Mouse (Mus musculus): ENCODE measurements around the gene Itga3. TPM values are rescaled to one million over a fixed set of nuclear protein-coding genes. Genes with fewer than 3 reads are reported as not detected.

The Itga3 gene
- total and polyA plus RNA-seq, 3 experiments, result 5.8 to 53.0 (median 9.0) TPM

DNA sequence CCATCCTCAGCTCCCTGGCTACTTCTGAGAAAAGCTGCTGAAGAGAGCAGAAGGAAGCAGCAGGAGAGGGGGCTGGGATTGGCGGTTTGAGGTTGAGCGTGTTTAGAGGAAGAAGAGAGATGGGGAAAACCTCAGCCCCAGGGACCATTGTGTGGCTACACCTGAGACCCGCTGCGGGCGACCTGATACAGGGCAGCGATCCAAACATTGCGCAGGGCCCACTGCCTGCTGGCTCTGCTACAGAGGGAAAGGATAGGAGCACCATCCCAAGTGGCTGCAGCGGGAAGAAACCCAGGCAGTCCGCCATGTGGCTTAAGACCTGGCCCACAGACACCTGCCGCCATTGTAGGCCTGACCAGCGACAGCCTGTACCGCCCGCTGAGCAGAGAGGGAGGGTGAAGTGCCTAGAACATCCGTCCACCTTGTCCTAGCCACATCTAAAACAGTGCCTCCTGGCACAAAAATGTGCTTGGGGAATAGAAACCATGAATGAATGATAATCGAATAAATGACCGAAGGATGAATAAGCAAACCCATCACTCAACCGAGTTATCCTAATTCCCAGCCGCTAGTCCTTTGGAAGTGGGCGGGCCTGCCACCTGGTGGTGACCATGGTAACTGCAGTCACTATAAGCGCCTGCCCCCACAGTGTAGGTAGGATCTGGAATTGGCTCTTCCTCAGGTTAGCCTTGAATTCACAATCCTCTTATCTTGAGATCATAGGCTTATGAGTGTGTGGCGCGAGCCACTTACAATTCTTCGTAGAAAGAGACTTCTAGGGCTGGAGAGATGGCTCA is 30.0 kb upstream of the Itga3 start:
- dilution Hi-C loops (cut with MboI; ENCODE audit: extremely low pct_ligation_motif_present, extremely low pct_unique_long_range_greater_than_20kb, low sequenced_read_pairs) (no loop called here), in situ Hi-C loops (cut with MboI; ENCODE audit: low pct_ligation_motif_present, low pct_unique_long_range_greater_than_20kb, low sequenced_read_pairs) (loop anchor here (5.0 kb wide), 2 partner anchors 34 to 64 kb away; partner anchors contain the start of gene Pdk2)
- Histone ChIP-seq H3K4me2 (ENCODE audit: insufficient read depth, low read depth, poor library complexity, severe bottlenecking) (peak overlapping the region; percentile 42), H3K79me2 (replicated peaks; ENCODE audit: control insufficient read depth, extremely low read depth, insufficient read depth, poor library complexity, severe bottlenecking) (no peaks in the 10 kb centered on the region), H3K27me3 (replicated peaks) (peaks cover 5% of the 10 kb centered on the region), H3K9me3 (replicated peaks; ENCODE audit: low read length) (peaks cover 8% of the 10 kb centered on the region), H3K4me1 (ENCODE audit: control insufficient read depth in 1 of 2, insufficient read depth in 2 of 2) (peaks cover 32 to 78% of the 10 kb centered on the region in 2 experiments), H3K36me3 (replicated peaks in 1 of 2; ENCODE audit: control insufficient read depth in 1 of 2, insufficient read depth in 1 of 2, low read length in 1 of 2) (no peaks in the 10 kb centered on the region), H3K27ac (ENCODE audit: insufficient read depth, low read depth) (peak overlapping the region; percentile 9; the same call in 1 of the 2 replicates), H3K4me3 (replicated peaks in 1 of 3; ENCODE audit: low read depth in 2 of 3, low read length in 2 of 3, poor library complexity in 1 of 3) (peak overlapping the region in 1 of 3 experiments; percentile 17), H3K9ac (ENCODE audit: insufficient read depth, low read depth) (no peak overlapping the region)
- DNase-seq (ENCODE audit: extremely low read depth), result peak; percentile 81
- TF ChIP-seq TBP (conservative IDR thresholded peaks at IDR 0.05; ENCODE audit: low read depth, low read length) (no peak), USF2 (conservative IDR thresholded peaks at IDR 0.05; ENCODE audit: low read depth, low read length) (no peak), RAD21 (IDR thresholded peaks at IDR 0.05; ENCODE audit: low read depth, low read length) (peak; percentile 99), GABPA (IDR thresholded peaks at IDR 0.05; ENCODE audit: insufficient replicate concordance, low read depth, low read length) (no peak), ETS1 (conservative IDR thresholded peaks at IDR 0.05; ENCODE audit: low read depth, low read length) (peak; percentile 68), TCF12 (IDR thresholded peaks at IDR 0.05; ENCODE audit: low read depth, low read length) (peak; percentile 75; the same call in 1 of the 2 replicates), CHD1 (IDR thresholded peaks at IDR 0.05; ENCODE audit: low read depth, low read length) (no peak), NRF1 (IDR thresholded peaks at IDR 0.05; ENCODE audit: low read depth, low read length) (peak; percentile 28; the same call in 1 of the 2 replicates), USF1 (IDR thresholded peaks at IDR 0.05; ENCODE audit: low read depth, low read length) (no peak), SIN3A (IDR thresholded peaks at IDR 0.05; ENCODE audit: low read length) (peak; percentile 88), BHLHE40 (IDR thresholded peaks at IDR 0.05; ENCODE audit: low read depth, low read length) (peak; percentile 72), MEF2A (IDR thresholded peaks at IDR 0.05; ENCODE audit: borderline replicate concordance, low read depth, low read length) (peak; percentile 65), ZC3H11A (IDR thresholded peaks at IDR 0.05; ENCODE audit: low read depth, low read length) (peak; percentile 97), ZMIZ1 (IDR thresholded peaks at IDR 0.05; ENCODE audit: low read depth, low read length) (no peak), MAFK (IDR thresholded peaks at IDR 0.05; ENCODE audit: insufficient replicate concordance, low read length) (0 out of 2 replicates have a peak, but pooled peaks have one; percentile 56), MAZ (IDR thresholded peaks at IDR 0.05; ENCODE audit: low read depth, low read length) (peak; percentile 62), UBTF (IDR thresholded peaks at IDR 0.05; ENCODE audit: low read depth, low read length) (0 out of 2 replicates have a peak, but pooled peaks have one; percentile 30), E2F4 (IDR thresholded peaks at IDR 0.05; ENCODE audit: insufficient replicate concordance, low read depth, low read length) (no peak), MAX (IDR thresholded peaks at IDR 0.05; ENCODE audit: low read length) (0 out of 2 replicates have a peak, but pooled peaks have one; percentile 23), JUND (conservative IDR thresholded peaks at IDR 0.05; ENCODE audit: low read depth, low read length) (peak; percentile 50; the same call in 1 of the 2 replicates), JUN (IDR thresholded peaks at IDR 0.05; ENCODE audit: insufficient read depth, low read depth, low read length) (no peak), CHD2 (IDR thresholded peaks at IDR 0.05; ENCODE audit: low read length) (peak; percentile 76), HCFC1 (IDR thresholded peaks at IDR 0.05; ENCODE audit: low read depth, low read length) (peak; percentile 43; the same call in 1 of the 2 replicates), ZKSCAN1 (IDR thresholded peaks at IDR 0.05; ENCODE audit: borderline replicate concordance, low read depth, low read length) (no peak), MXI1 (IDR thresholded peaks at IDR 0.05; ENCODE audit: low read depth, low read length) (no peak; the same call in 1 of the 2 replicates), IRF4 (IDR thresholded peaks at IDR 0.05; ENCODE audit: low read depth, low read length) (peak; percentile 67), POLR2AphosphoS2 (IDR thresholded peaks at IDR 0.05; ENCODE audit: low read depth, low read length) (no peak), MYC (IDR thresholded peaks at IDR 0.05; ENCODE audit: low read depth, low read length) (peak; percentile 71), CTCF (conservative IDR thresholded peaks at IDR 0.05 in 1 of 2, IDR thresholded peaks at IDR 0.05 in 1 of 2; ENCODE audit: low read depth in 2 of 2, low read length in 2 of 2) (peak; percentile 97 to 99), KAT2A (IDR thresholded peaks at IDR 0.05; ENCODE audit: insufficient replicate concordance, low read length) (no peak), EP300 (IDR thresholded peaks at IDR 0.05; ENCODE audit: low read length) (peak; percentile 58), POLR2A (IDR thresholded peaks at IDR 0.05; ENCODE audit: low read depth, low read length) (no peak), RCOR1 (conservative IDR thresholded peaks at IDR 0.05; ENCODE audit: low read depth, low read length) (no peak; the same call in none of the 2 replicates), NELFE (IDR thresholded peaks at IDR 0.05; ENCODE audit: low read depth, low read length) (peak; percentile 69; the same call in 1 of the 2 replicates), ZNF384 (IDR thresholded peaks at IDR 0.05; ENCODE audit: low read depth, low read length) (peak; percentile 43), PAX5 (IDR thresholded peaks at IDR 0.05; ENCODE audit: low read length) (no peak), SMC3 (IDR thresholded peaks at IDR 0.05; ENCODE audit: low read depth, low read length) (peak; percentile 100), ELF1 (IDR thresholded peaks at IDR 0.05; ENCODE audit: low read depth, low read length) (0 out of 2 replicates have a peak, but pooled peaks have one; percentile 31)

All from CH12.LX (cell line).